Mouse (Mus musculus) stomach, postnatal 0 days (tissue): ENCODE data around the gene Sh2d2a. TPM values are rescaled to one million over a fixed set of nuclear protein-coding genes. Genes with fewer than 3 reads are reported as not detected.

Experiments
- ATAC-seq: fragments of 200-750 bp; cut with Nextera tagmentation; 2 replicates; pipeline ENCODE4 v1.8.0; 2017; ENCODE audit not compliant: low FRiP score, low TSS enrichment
- DNase-seq: peaks from one replicate; pipeline ENCODE4 v3.0.0-alpha.2; 2016; ENCODE audit warnings: low spot score
- H3K27ac ChIP-seq: fragments of 300-500 bp; sonication (generic); replicated peaks from 2 replicates; pipeline ENCODE4 v1.5.1; 2014; ENCODE audit warnings: mild to moderate bottlenecking, control low read depth
- H3K27me3 ChIP-seq: fragments of 300-500 bp; sonication (generic); 2 replicates; pipeline ENCODE4 v1.6.1; 2014; ENCODE audit warnings: low read length; ENCODE audit not compliant: control insufficient read depth, insufficient read depth
- H3K36me3 ChIP-seq: fragments of 300-500 bp; sonication (generic); 2 replicates; pipeline ENCODE4 v1.6.1; 2014; ENCODE audit warnings: low read length, mixed read lengths; ENCODE audit not compliant: control insufficient read depth, insufficient read depth
- H3K4me1 ChIP-seq: fragments of 300-500 bp; sonication (generic); replicated peaks from 2 replicates; pipeline ENCODE4 v1.6.1; 2014; ENCODE audit warnings: antibody characterized with exemption; ENCODE audit not compliant: control insufficient read depth, insufficient read depth
- H3K4me2 ChIP-seq: fragments of 300-500 bp; sonication (generic); replicated peaks from 2 replicates; pipeline ENCODE4 v1.6.1; 2014; ENCODE audit warnings: low read depth, mild to moderate bottlenecking, control low read depth, moderate library complexity
- H3K4me3 ChIP-seq: fragments of 300-500 bp; sonication (generic); 2 replicates; pipeline ENCODE4 v1.5.1; 2014; ENCODE audit warnings: low read depth, low read length, control low read depth
- H3K9ac ChIP-seq: fragments of 300-500 bp; sonication (generic); 2 replicates; pipeline ENCODE4 v1.6.1; 2014; ENCODE audit warnings: mild to moderate bottlenecking, low read length, control low read depth, mixed read lengths
- H3K9me3 ChIP-seq: fragments of 300-500 bp; sonication (generic); 2 replicates; pipeline ENCODE4 v1.6.1; 2016; ENCODE audit warnings: low read length; ENCODE audit not compliant: control insufficient read depth
- CTCF ChIP-seq: IDR thresholded peaks from 2 replicates; pipeline ENCODE4 v1.5.1; 2016; ENCODE audit warnings: antibody characterized with exemption, low read depth, mild to moderate bottlenecking, moderate library complexity
- EP300 ChIP-seq: optimal IDR thresholded peaks from 2 replicates; pipeline ENCODE3; 2016; ENCODE audit warnings: antibody characterized with exemption
- WGBS: fragments of 180-500 bp; shearing (Covaris S2); extraction: QIAGEN DNeasy Blood & Tissue Kit; methylation state at CpG from one replicate; pipeline ENCODE4 v1.1.7; 2014; 5-methylcytosine and 5-hydroxymethylcytosine counted together
- polyA plus RNA-seq: library from polyadenylated mRNA; unstranded; fragments of >200 nt; fragmentation: Nextera tagmentation; extraction: Ambion mirVana; gene quantifications from 2 replicates; pipeline ENCODE4 v1.2.1, GENCODE M21; 2015

Sh2d2a gene
- polyA plus RNA-seq, 1 experiment from 2014 or later = 0.08 TPM

GRCm38 (mm10) chr3:87846186-87846585 is 369 bp upstream of the Sh2d2a start:
- H3K9ac ChIP-seq = no peak overlapping the region
- no peaks in the 10 kb centered on the region for H3K27me3 ChIP-seq
- no peak overlapping the region for H3K4me3 ChIP-seq
- no peak overlapping the region for H3K4me2 ChIP-seq
- no peaks in the 10 kb centered on the region for H3K9me3 ChIP-seq
- no peak for ATAC-seq
- TF ChIP-seq EP300 (no peak), CTCF (no peak)
- WGBS = 64% methylated on average over 4 of the region's 4 CpGs
- no peak overlapping the region for H3K27ac ChIP-seq
- no peak for DNase-seq
- no peaks in the 10 kb centered on the region for H3K36me3 ChIP-seq
- no peaks in the 10 kb centered on the region for H3K4me1 ChIP-seq

DNA sequence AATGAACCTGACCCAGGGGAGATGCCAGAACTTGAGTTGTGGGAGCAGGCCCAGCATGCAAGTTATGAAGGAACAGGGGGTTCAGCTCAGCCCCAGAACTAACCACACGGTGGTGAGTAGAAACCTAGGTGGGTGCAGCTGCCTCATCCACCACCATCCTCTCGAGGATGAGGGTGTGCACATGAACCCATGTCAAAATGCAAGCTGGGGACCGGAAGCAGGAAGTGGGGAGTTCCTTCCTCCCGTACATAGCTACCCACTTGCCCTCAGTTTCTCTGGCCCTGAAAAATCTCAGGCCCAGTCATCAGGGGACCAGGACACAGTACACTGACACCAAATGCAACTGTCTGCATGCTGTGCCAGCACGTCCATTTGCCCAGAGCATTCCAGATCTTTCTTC is 1.1 kb downstream of the Sh2d2a start:
- 77% methylated on average over 5 of the region's 5 CpGs for WGBS
- H3K27me3 ChIP-seq = no peaks in the 10 kb centered on the region
- H3K36me3 ChIP-seq = no peaks in the 10 kb centered on the region
- no peaks in the 10 kb centered on the region for H3K9me3 ChIP-seq
- H3K9ac ChIP-seq = no peak overlapping the region
- no peaks in the 10 kb centered on the region for H3K4me1 ChIP-seq
- H3K27ac ChIP-seq = no peak overlapping the region
- H3K4me3 ChIP-seq = no peak overlapping the region
- no peak for DNase-seq
- TF ChIP-seq EP300 (no peak), CTCF (no peak)
- ATAC-seq = no peak
- no peak overlapping the region for H3K4me2 ChIP-seq

DNA sequence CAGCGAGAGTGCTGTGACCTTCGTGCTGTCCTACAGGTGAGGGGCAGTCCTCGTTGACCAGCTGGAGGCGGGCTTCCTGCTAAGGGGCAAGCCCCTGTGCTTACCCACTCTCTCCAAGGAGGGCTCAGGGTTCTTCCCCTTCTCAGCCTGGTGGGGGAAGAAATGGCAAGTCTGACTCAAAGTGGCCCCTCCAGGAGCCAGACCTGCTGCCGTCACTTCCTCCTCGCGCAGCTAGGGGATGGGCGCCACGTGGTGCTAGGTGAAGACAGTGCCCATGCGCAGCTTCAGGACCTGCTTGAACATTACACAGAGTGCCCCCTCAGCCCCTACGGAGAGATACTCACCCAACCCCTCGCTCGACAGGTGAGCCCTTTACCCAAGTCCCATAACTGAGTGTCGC is 2.6 kb downstream of the Sh2d2a start:
- no peak for TF ChIP-seq EP300
- no peak for TF ChIP-seq CTCF
- no peaks in the 10 kb centered on the region for H3K27me3 ChIP-seq
- H3K4me2 ChIP-seq = no peak overlapping the region
- H3K4me3 ChIP-seq = no peak overlapping the region
- no peak for DNase-seq
- H3K9ac ChIP-seq = no peak overlapping the region
- ATAC-seq = no peak
- WGBS = 78% methylated on average over 14 of the region's 14 CpGs
- no peak overlapping the region for H3K27ac ChIP-seq
- H3K9me3 ChIP-seq = no peaks in the 10 kb centered on the region
- H3K4me1 ChIP-seq = no peaks in the 10 kb centered on the region
- H3K36me3 ChIP-seq = no peaks in the 10 kb centered on the region

DNA sequence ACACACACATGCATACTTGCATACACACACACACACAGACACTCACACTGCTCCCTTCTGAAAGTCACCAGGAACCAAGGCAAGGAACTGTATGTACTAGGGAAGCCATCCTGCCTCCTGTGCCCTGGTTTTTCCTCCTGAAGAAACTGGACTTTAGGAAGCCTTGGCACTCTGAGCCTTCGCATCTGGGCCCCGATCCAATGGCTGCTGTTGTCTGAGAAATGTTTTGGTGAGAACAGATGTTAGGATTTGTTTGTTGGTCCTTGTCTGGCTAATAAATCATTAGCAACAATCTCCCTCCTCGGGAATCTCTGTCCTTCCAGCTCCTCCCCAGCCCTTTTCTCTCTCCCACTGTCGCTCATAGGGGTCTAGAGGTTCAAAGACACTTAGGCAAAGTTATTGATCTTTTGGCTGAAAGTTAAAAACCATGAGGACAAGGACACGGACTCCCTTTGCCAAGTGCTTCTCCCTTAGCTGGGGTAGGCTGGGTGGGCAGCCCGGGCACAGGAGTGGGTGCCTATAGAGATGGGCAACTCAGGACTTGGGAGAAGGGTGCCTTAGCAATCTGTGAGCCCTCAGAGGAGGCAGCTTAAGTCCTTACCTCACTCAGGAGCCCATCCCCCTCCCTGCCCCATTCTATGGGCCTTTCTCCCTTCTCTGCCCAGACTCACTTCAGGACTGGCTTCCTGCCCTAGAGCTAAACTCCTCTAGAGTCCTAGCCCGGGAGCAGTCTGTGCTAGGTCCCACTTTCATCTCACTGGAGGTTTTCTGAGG is 8.4 kb downstream of the Sh2d2a start:
- Histone ChIP-seq H3K27me3 (no peaks in the 10 kb centered on the region), H3K4me1 (no peaks in the 10 kb centered on the region), H3K9ac (no peak overlapping the region), H3K4me3 (no peak overlapping the region), H3K36me3 (peaks cover 16% of the 10 kb centered on the region; the same call in 1 of the 2 replicates), H3K27ac (no peak overlapping the region; the same call in 1 of the 2 replicates), H3K4me2 (no peak overlapping the region), H3K9me3 (no peaks in the 10 kb centered on the region)
- ATAC-seq (no peak), DNase-seq (no peak)
- WGBS = 36% methylated on average over 7 of the region's 7 CpGs
- TF ChIP-seq EP300 (no peak), CTCF (no peak)

GRCm38 (mm10) chr3:87855936-87856335 is 9.4 kb downstream of the Sh2d2a start:
- Histone ChIP-seq H3K27ac (no peak overlapping the region), H3K27me3 (no peaks in the 10 kb centered on the region), H3K36me3 (peaks cover 18% of the 10 kb centered on the region; the same call in 1 of the 2 replicates), H3K9ac (no peak overlapping the region), H3K4me1 (no peaks in the 10 kb centered on the region), H3K4me2 (no peak overlapping the region), H3K4me3 (no peak overlapping the region), H3K9me3 (no peaks in the 10 kb centered on the region)
- DNase-seq (no peak), ATAC-seq (no peak)
- WGBS = 68% methylated on average over 8 of the region's 8 CpGs
- TF ChIP-seq CTCF (no peak), EP300 (no peak)

DNA sequence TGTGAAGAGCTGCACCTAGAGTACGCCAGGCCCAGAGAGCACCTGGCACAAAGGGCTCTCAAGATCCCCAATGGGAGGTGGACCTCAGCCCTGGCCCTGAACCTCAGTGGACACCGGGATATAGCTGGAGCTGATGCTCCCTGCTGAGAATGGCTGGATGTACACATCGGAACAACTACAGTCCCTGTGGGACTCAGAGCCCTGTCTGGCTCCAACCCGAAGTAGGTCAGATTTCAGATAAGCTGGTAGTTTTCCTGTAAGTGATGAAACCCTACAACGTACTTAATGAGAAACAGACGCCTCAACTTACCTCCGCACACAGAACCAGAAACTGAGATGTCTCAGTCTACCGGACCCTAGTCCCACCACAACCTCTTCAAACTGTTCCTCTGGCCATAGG is 11.1 kb downstream of the Sh2d2a start:
- ATAC-seq = no peak
- TF ChIP-seq CTCF = no peak
- no peak for TF ChIP-seq EP300
- Histone ChIP-seq H3K9ac (no peak overlapping the region), H3K4me3 (no peak overlapping the region), H3K4me2 (no peak overlapping the region), H3K9me3 (no peaks in the 10 kb centered on the region), H3K36me3 (peaks cover 23% of the 10 kb centered on the region), H3K27me3 (no peaks in the 10 kb centered on the region), H3K27ac (no peak overlapping the region), H3K4me1 (no peaks in the 10 kb centered on the region)
- 93% methylated on average over 8 of the region's 8 CpGs for WGBS
- no peak for DNase-seq
